In the genomic region with DNA sequence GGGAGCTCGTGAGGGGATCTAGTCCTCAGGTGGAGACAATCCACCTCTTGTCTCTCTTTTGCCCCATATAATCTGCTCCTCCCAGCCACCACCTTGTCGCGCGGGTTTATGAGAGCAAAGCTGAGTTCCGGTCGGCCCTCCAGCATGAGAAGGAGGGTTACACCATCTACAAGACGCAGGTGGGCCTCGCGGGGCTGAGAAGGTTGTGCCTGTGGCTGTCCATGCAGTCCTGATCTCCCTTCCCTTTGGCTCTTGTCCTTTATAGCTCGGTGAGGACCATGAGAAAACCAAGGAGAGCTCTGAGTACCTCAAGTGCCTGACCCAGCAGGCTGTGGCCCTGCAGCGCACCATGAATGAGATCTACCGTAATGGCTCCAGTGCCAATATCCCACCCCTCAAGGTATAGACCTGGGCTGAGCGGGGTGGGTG, we compare ENCODE assay signal across 23 mouse cellular contexts.
"Had no signal": no experiment of that assay in that cellular context is flagged by ENCODE, and none has a peak within 500 bp of the region (broad histone marks: within the 10 kb centered on the region; RNA-seq: fewer than 3 reads in every experiment).

No protein-coding gene starts in this region.

- H3K27me3 ChIP-seq: heart, embryonic 13.5 days; heart, embryonic 15.5 days; hindbrain, embryonic 13.5 days; hindbrain, embryonic 15.5 days; intestine, embryonic 15.5 days; limb, embryonic 12.5 days; liver, embryonic 13.5 days had no signal

- H3K4me3 ChIP-seq: heart, embryonic 13.5 days; heart, embryonic 15.5 days; hindbrain, embryonic 13.5 days; hindbrain, embryonic 15.5 days; intestine, embryonic 15.5 days; layer of hippocampus, adult 2 months; left cerebral cortex, adult 2 months; limb, embryonic 10.5 days; limb, embryonic 12.5 days; liver, embryonic 13.5 days had no signal

- H3K27ac ChIP-seq: heart, embryonic 13.5 days; heart, embryonic 15.5 days; hindbrain, embryonic 13.5 days; hindbrain, embryonic 15.5 days; hindbrain, postnatal 0 days; intestine, embryonic 15.5 days; layer of hippocampus, adult 2 months; left cerebral cortex, adult 2 months; limb, embryonic 10.5 days; limb, embryonic 12.5 days; liver, embryonic 13.5 days had no signal

- H3K9me3 ChIP-seq: heart, embryonic 13.5 days; heart, embryonic 15.5 days; hindbrain, embryonic 13.5 days; hindbrain, embryonic 15.5 days; intestine, embryonic 15.5 days; limb, embryonic 10.5 days; limb, embryonic 12.5 days; liver, embryonic 13.5 days had no signal

- H3K4me2 ChIP-seq: heart, embryonic 11.5 days; heart, embryonic 13.5 days; heart, embryonic 15.5 days; hindbrain, embryonic 13.5 days; hindbrain, embryonic 15.5 days; intestine, embryonic 15.5 days; limb, embryonic 12.5 days; liver, embryonic 11.5 days; liver, embryonic 13.5 days had no signal

- ATAC-seq: forebrain, postnatal 0 days; hindbrain, postnatal 0 days; intestine, embryonic 15.5 days had no signal

- DNase-seq: forebrain, postnatal 0 days; gastrocnemius, postnatal 14 days; gastrocnemius, postnatal 36 days; heart, adult 18-20 months; heart, postnatal 14 days; kidney, adult 18-20 months; kidney, adult 8-10 months; kidney, postnatal 10 days; kidney, postnatal 4 days; liver; liver, embryonic 13.5 days had no signal

- H3K4me1 ChIP-seq: heart, embryonic 13.5 days; heart, embryonic 15.5 days; hindbrain, embryonic 13.5 days; hindbrain, embryonic 15.5 days; intestine, embryonic 15.5 days; limb, embryonic 10.5 days; limb, embryonic 12.5 days; liver, embryonic 13.5 days had no signal

- H3K9ac ChIP-seq: forebrain, postnatal 0 days; heart, embryonic 13.5 days; heart, embryonic 15.5 days; hindbrain, embryonic 13.5 days; hindbrain, embryonic 15.5 days; intestine, embryonic 15.5 days; limb, embryonic 12.5 days; liver, embryonic 13.5 days had no signal
